Mouse (Mus musculus) thymus, adult 2 months (tissue): Measurements from ENCODE around the gene Gm12355. TPM values are rescaled to one million over a fixed set of nuclear protein-coding genes. Genes with fewer than 3 reads are reported as not detected.
A peak's percentile ranks its signal among the peaks of the same experiment; 100 is the strongest.

Experiments used
- DNase-seq: peaks from one replicate; pipeline ENCODE4 v3.0.0; 2021
- H3K27ac ChIP-seq: fragments of 200-500 bp; 2 replicates; pipeline ENCODE4 v1.5.1; 2012; ENCODE audit warnings: low read length, control low read depth; ENCODE audit not compliant: control insufficient read depth, insufficient read depth
- H3K27me3 ChIP-seq: fragments of 200-500 bp; 2 replicates; pipeline ENCODE4 v1.6.1; 2012; ENCODE audit warnings: mild to moderate bottlenecking, low read length, moderate library complexity, mixed read lengths; ENCODE audit not compliant: control insufficient read depth, insufficient read depth
- H3K36me3 ChIP-seq: fragments of 200-500 bp; 2 replicates; pipeline ENCODE4 v1.6.1; 2012; ENCODE audit warnings: mild to moderate bottlenecking, low read length, moderate library complexity; ENCODE audit not compliant: control insufficient read depth, insufficient read depth
- H3K4me1 ChIP-seq: fragments of 200-500 bp; replicated peaks from 2 replicates; pipeline ENCODE4 v1.6.1; 2012; ENCODE audit warnings: low read length; ENCODE audit not compliant: control insufficient read depth, insufficient read depth
- H3K4me3 ChIP-seq: fragments of 200-500 bp; 2 replicates; pipeline ENCODE4 v1.5.1; 2012; ENCODE audit warnings: mild to moderate bottlenecking, low read length, control low read depth, moderate library complexity; ENCODE audit not compliant: control insufficient read depth, insufficient read depth
- CTCF ChIP-seq: fragments of 200-500 bp; IDR thresholded peaks from 2 replicates; pipeline ENCODE4 v1.5.1; 2012; ENCODE audit warnings: mild to moderate bottlenecking, control low read depth, low read length, moderate library complexity, borderline replicate concordance; ENCODE audit not compliant: control insufficient read depth, poor library complexity, insufficient read depth; ENCODE audit errors: extremely low read depth
- POLR2A ChIP-seq: fragments of 200-500 bp; IDR thresholded peaks from 2 replicates; pipeline ENCODE4 v1.6.1; 2012; ENCODE audit warnings: mild to moderate bottlenecking, low read length, control low read depth, moderate library complexity; ENCODE audit not compliant: control insufficient read depth, poor library complexity, insufficient read depth; ENCODE audit errors: extremely low read depth
- WGBS: fragments of 180-500 bp; shearing (Covaris S2); methylation state at CpG from one replicate; pipeline ENCODE4 v1.1.7; 2018; 5-methylcytosine and 5-hydroxymethylcytosine counted together
- polyA plus RNA-seq: library from polyadenylated mRNA; depleted of rRNA; stranded (reverse); fragments of >200 nt; gene quantifications from 2 replicates; pipeline ENCODE4 v1.2.3, GENCODE M21; 2012

Gm12355 gene
- polyA plus RNA-seq, 1 experiment: not detected

DNA sequence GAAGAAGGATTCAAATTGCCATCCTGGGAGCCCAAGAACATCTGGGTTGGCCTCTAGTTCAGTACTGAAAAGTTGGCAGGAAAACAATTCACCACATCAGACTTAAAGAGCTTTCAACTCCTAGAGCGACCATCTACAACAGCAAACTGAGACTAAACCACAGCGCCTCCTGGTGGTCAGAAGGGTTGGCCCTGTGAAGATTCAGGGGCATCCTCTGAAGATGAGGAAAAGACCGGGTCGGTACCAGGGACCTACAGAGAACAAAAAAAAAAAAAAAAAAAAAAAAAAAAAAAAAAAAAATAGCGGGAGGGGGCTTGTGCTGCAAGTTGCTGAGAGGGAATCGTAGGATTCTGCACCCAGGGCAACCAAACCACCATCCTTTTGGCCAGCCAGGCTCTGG, 28.1 kb downstream of the Gm12355 start:
- 27% methylated on average over 6 of the region's 6 CpGs for WGBS
- DNase-seq: peak; percentile 78

DNA sequence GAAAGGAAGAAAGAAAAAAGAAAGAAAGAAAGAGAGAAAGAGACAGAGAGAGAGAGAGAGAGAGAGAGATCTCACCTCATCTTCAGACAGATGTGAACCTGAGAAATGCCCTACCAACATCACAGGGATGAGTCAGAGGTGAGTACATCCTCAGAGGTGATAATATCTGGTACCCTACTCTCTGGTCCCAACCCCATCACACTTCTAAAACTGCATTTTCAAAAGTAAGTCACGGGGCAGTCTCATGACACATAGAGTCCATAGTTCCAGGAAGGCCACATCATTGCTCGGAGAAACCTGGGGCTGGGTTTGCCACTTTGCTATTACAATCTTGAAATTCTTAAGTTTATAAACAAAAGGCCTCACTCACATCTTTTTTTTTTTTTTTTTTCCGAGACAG, 29.5 kb downstream of the Gm12355 start:
- H3K4me3 ChIP-seq: no peak overlapping the region
- 85% methylated on average over 3 of the region's 3 CpGs for WGBS
- H3K27ac ChIP-seq: no peak overlapping the region
- no peaks in the 10 kb centered on the region for H3K27me3 ChIP-seq
- TF ChIP-seq CTCF (no peak), POLR2A (no peak)
- DNase-seq: no peak
- peaks cover 12% of the 10 kb centered on the region for H3K4me1 ChIP-seq
- no peaks in the 10 kb centered on the region for H3K36me3 ChIP-seq

More for the DNA sequence above, 28.1 kb downstream of the Gm12355 start:
- H3K36me3 ChIP-seq: no peaks in the 10 kb centered on the region
- no peak overlapping the region for H3K4me3 ChIP-seq
- TF ChIP-seq CTCF (no peak), POLR2A (no peak)
- no peaks in the 10 kb centered on the region for H3K27me3 ChIP-seq
- H3K27ac ChIP-seq: no peak overlapping the region
- H3K4me1 ChIP-seq: peaks cover 17% of the 10 kb centered on the region

DNA sequence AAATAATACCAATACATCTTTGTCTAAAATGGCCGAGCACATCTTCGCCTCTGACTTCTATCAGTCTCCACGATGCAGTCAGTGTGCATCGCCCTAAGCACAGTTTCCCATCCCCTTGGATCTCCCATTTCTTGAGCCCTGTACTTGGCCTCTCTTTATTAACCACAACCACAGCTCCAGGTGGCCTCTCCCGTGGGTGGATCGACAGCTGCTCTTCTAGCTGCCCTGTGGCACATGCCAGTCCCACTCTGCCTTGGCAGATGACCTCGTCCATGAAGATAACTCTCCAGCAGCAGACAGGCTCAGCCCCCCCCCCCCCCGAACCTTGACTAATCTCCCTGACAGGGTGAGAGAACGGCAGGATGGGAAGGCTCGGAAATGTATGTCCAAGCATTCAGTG, 30.0 kb downstream of the Gm12355 start:
- WGBS: 60% methylated on average over 10 of the region's 10 CpGs

DNA sequence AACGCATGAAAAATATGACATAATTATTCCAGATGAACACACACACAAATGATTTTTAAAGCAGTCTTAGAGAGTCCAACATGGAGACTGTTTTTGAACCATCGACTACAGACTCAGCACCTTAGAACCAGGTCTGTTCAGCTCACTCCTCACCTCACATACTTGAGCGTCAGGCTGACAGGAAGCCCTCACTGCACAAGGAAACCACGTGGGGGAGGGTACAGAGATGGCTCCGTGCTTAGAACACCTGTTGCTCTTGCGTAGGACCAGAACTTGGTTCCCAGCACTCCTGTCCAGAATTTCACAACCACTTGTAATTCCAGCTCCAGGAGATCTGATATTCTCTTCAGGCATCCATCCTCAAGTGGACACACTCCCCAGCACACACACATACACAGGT, 30.4 kb downstream of the Gm12355 start:
- WGBS: 26% methylated on average over 6 of the region's 6 CpGs
- Histone ChIP-seq H3K27me3 (no peaks in the 10 kb centered on the region), H3K4me1 (peaks cover 12% of the 10 kb centered on the region), H3K27ac (no peak overlapping the region), H3K36me3 (no peaks in the 10 kb centered on the region), H3K4me3 (no peak overlapping the region)
- no peak for TF ChIP-seq POLR2A
- TF ChIP-seq CTCF: no peak
- DNase-seq: peak; percentile 36

More for the DNA sequence above, 30.0 kb downstream of the Gm12355 start:
- no peak overlapping the region for H3K27ac ChIP-seq
- DNase-seq: no peak
- no peaks in the 10 kb centered on the region for H3K36me3 ChIP-seq
- peaks cover 12% of the 10 kb centered on the region for H3K4me1 ChIP-seq
- H3K27me3 ChIP-seq: no peaks in the 10 kb centered on the region
- no peak overlapping the region for H3K4me3 ChIP-seq
- TF ChIP-seq CTCF: no peak
- TF ChIP-seq POLR2A: no peak

- no peak for DNase-seq
- no peak for TF ChIP-seq CTCF
- TF ChIP-seq POLR2A: no peak
- no peak overlapping the region for H3K27ac ChIP-seq
- WGBS: 88% methylated on average over 19 of the region's 19 CpGs
- no peaks in the 10 kb centered on the region for H3K36me3 ChIP-seq
- no peaks in the 10 kb centered on the region for H3K27me3 ChIP-seq
- no peak overlapping the region for H3K4me3 ChIP-seq
- peaks cover 21% of the 10 kb centered on the region for H3K4me1 ChIP-seq
Measured at GRCm38 (mm10) chr11:98590548-98591445, 34.7 kb downstream of the Gm12355 start.

GRCm38 (mm10) chr11:98589306-98589705, 36.2 kb downstream of the Gm12355 start:
- Histone ChIP-seq H3K4me3 (no peak overlapping the region), H3K4me1 (peaks cover 19% of the 10 kb centered on the region), H3K36me3 (no peaks in the 10 kb centered on the region), H3K27ac (no peak overlapping the region), H3K27me3 (no peaks in the 10 kb centered on the region)
- no peak for DNase-seq
- 91% methylated on average over 8 of the region's 8 CpGs for WGBS
- no peak for TF ChIP-seq POLR2A
- no peak for TF ChIP-seq CTCF
